Mouse (Mus musculus) liver, embryonic 11.5 days (tissue): ENCODE results near the gene Tmbim7. TPM values are rescaled to one million over a fixed set of nuclear protein-coding genes. Genes with fewer than 3 reads are reported as not detected.
"Not testable (repeated sequence)": the region's sequence is repeated elsewhere in the genome, so short reads cannot be mapped to it uniquely, and the experiment has no call there.

Experiments used
- ATAC-seq: fragments of 200-750 bp; cut with Nextera tagmentation; replicated peaks from 2 replicates; pipeline ENCODE4 v1.8.0; 2017; ENCODE audit warnings: moderate number of reproducible peaks, mild to moderate bottlenecking, moderate TSS enrichment, moderate library complexity; ENCODE audit not compliant: low FRiP score
- DNase-seq: peaks from one replicate; pipeline ENCODE4 v3.0.0-alpha.2; 2017; ENCODE audit warnings: low spot score
- H3K27ac ChIP-seq: fragments of 300-500 bp; sonication (generic); 2 replicates; pipeline ENCODE4 v1.5.1; 2014; ENCODE audit warnings: mild to moderate bottlenecking, low read depth, low read length, control low read depth
- H3K27me3 ChIP-seq: fragments of 300-500 bp; sonication (generic); replicated peaks from 2 replicates; pipeline ENCODE4 v1.6.1; 2014; ENCODE audit warnings: low read length, mixed read lengths; ENCODE audit not compliant: control insufficient read depth, insufficient read depth
- H3K36me3 ChIP-seq: fragments of 300-500 bp; sonication (generic); 2 replicates; pipeline ENCODE4 v1.6.1; 2014; ENCODE audit warnings: mild to moderate bottlenecking, low read length, moderate library complexity, mixed read lengths; ENCODE audit not compliant: control insufficient read depth, insufficient read depth
- H3K4me1 ChIP-seq: fragments of 300-500 bp; sonication (generic); replicated peaks from 2 replicates; pipeline ENCODE4 v1.6.1; 2014; ENCODE audit warnings: low read length, mixed read lengths; ENCODE audit not compliant: control insufficient read depth, insufficient read depth
- H3K4me2 ChIP-seq: fragments of 300-500 bp; sonication (generic); 2 replicates; pipeline ENCODE4 v1.6.1; 2014; ENCODE audit warnings: mild to moderate bottlenecking, control low read depth, moderate library complexity
- H3K4me3 ChIP-seq: fragments of 300-500 bp; sonication (generic); 2 replicates; pipeline ENCODE4 v1.5.1; 2014; ENCODE audit warnings: low read depth, low read length, control low read depth
- H3K9ac ChIP-seq: fragments of 300-500 bp; sonication (generic); 2 replicates; pipeline ENCODE4 v1.6.1; 2014; ENCODE audit warnings: low read depth, low read length, control low read depth
- H3K9me3 ChIP-seq: fragments of 300-500 bp; sonication (generic); 2 replicates; pipeline ENCODE4 v1.6.1; 2016; ENCODE audit warnings: low read length, inconsistent platforms, mixed read lengths; ENCODE audit not compliant: control insufficient read depth
- WGBS: fragments of 180-500 bp; shearing (Covaris S2); extraction: QIAGEN DNeasy Blood & Tissue Kit; methylation state at CpG from one replicate; pipeline ENCODE4 v1.1.7; 2014; 5-methylcytosine and 5-hydroxymethylcytosine counted together
- polyA plus RNA-seq: library from polyadenylated mRNA; unstranded; fragments of >200 nt; fragmentation: Nextera tagmentation; extraction: Ambion mirVana; gene quantifications from 2 replicates; pipeline ENCODE4 v1.2.1, GENCODE M21; 2014

Tmbim7 gene
- polyA plus RNA-seq, 1 experiment from 2014 or later, result not detected

DNA sequence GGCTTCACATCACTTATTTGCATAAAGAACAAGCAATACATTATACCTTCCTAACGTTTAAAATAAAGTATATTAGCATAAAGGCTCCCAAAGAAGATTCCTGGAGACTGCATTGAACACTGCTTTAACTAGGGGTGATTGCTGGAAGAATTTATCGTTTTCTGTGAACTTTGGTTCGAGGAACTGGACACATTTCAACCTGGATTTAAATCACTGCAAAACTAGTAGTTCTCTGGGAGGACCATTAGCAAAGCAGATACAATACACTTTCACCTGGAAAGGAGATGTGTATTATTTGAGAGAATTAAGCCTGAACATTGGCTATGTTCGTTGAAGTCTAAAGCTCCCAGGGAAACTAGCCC, 2.2 kb upstream of the Tmbim7 start:
- Histone ChIP-seq H3K4me1 (peaks cover 7% of the 10 kb centered on the region), H3K4me3 (no peak overlapping the region), H3K9me3 (no peaks in the 10 kb centered on the region), H3K36me3 (peaks cover 7% of the 10 kb centered on the region), H3K27ac (no peak overlapping the region), H3K4me2 (no peak overlapping the region), H3K27me3 (no peaks in the 10 kb centered on the region), H3K9ac (no peak overlapping the region)
- ATAC-seq (no peak), DNase-seq (no peak)
- WGBS, result 61% methylated on average over 4 of the region's 4 CpGs

DNA sequence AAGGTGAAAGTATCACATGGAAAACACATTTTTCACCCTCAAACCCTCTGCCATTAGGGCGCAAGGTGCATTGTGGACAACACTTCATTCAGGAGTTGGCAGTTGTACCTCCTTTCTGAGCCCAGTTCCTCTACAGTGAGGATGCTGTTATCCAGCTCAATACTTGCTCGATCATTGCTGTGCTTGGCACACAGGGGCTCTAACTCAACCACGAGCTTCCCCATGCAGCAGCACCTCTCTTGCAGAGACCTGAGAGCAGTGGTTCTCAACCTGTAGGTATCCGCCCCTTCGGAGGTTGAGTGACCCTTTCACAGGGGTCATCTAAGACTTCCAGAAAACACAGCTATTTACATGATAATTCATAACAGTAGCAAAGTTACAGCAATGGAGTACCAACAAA, 640 bp downstream of the Tmbim7 start:
- DNase-seq (no peak), ATAC-seq (no peak)
- no peak overlapping the region for H3K27ac ChIP-seq
- H3K4me1 ChIP-seq, result peaks cover 3% of the 10 kb centered on the region; the same call in 1 of the 2 replicates
- no peaks in the 10 kb centered on the region for H3K9me3 ChIP-seq
- no peak overlapping the region for H3K4me2 ChIP-seq
- WGBS, result 73% methylated on average over 5 of the region's 5 CpGs
- no peaks in the 10 kb centered on the region for H3K27me3 ChIP-seq
- H3K9ac ChIP-seq, result no peak overlapping the region
- no peaks in the 10 kb centered on the region for H3K36me3 ChIP-seq
- H3K4me3 ChIP-seq, result no peak overlapping the region

DNA sequence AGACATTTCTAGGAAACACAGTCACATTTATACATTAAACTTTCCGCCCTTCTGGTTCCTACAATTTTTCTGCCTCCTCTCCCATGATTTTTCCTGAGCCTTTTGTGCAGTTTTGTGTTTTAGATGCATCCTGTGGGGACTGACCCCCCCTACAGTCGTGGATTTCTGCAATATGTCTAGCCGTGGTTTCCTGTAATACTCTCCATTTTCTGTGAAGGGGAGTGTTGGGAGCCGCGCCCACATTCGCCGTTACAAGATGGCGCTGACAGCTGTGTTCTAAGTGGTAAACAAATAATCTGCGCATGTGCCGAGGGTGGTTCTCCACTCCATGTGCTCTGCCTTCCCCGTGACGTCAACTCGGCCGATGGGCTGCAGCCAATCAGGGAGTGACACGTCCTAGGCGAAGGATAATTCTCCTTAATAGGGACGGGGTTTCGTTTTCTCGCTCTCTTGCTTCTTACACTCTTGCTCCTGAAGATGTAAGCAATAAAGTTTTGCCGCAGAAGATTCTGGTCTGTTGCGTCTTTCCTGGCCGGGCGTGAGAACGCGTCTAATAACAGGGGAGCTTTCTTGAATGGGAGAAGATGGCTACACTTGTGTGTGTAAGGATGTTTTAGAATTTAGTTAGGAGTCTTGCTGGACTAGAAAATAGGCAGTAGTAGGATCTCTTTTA, 2.1 kb downstream of the Tmbim7 start:
- H3K27ac ChIP-seq, H3K9ac ChIP-seq, H3K4me2 ChIP-seq, H3K4me1 ChIP-seq, H3K27me3 ChIP-seq, H3K9me3 ChIP-seq, ATAC-seq, H3K4me3 ChIP-seq, H3K36me3 ChIP-seq: not testable (repeated sequence)
- 91% methylated on average over 14 of the region's 25 CpGs for WGBS
- DNase-seq, result peak; percentile 17

DNA sequence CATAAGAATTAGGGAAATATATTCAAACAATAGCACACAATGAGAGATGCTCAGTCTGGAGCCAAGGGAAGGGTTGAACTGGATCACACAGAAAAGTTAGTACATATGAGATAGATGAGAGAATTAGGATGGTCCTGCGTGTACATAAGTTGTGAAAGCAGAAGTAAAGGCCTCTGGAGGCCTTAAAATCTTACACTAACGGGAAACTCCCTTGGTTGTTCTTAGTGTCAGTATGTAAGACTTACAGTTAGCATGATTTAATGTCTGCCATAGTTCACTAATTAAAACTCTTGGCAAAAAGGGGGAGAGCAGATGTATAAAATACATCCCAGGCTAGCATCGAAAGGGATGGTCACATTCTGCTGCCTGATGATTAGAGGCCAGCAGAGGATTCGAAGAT, 2.8 kb downstream of the Tmbim7 start:
- ATAC-seq, result no peak
- 85% methylated on average over 4 of the region's 4 CpGs for WGBS

DNA sequence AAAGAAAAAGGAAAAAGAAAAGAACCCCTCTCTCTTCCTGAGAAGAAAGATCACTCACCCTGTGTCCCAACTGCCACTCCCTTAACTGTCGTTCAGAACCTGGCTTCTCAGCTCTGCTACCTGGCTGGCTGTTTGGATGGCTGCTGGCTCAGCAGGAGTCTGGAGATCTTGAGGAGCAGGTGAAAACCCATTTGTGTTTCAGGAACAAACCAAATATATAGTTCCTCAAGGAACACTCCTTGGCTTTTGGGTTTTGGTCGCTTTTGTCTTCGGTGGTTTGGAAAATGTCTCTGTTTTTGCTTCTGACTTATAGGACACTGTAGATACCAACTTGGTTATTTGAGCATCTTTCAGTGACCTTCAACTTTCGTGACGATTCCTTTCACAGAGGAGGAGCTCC, 6.1 kb downstream of the Tmbim7 start, which contains the start of gene Gatad1:
TSS of gene Gatad1 (minus strand) at position 101 of the 400 bp plus-strand sequence.
- DNase-seq (no peak), ATAC-seq (no peak)
- Histone ChIP-seq H3K4me3 (no peak within 1 kb of the TSS), H3K4me2 (no peak within 1 kb of the TSS), H3K9ac (no peak within 1 kb of the TSS), H3K9me3 (no peaks in the 10 kb centered on the region), H3K36me3 (no peaks in the 10 kb centered on the region), H3K27ac (no peak within 1 kb of the TSS), H3K27me3 (no peaks in the 10 kb centered on the region), H3K4me1 (no peaks in the 10 kb centered on the region)
- WGBS, result 77% methylated on average over 5 of the region's 5 CpGs

More for the DNA sequence above, 2.8 kb downstream of the Tmbim7 start:
- Histone ChIP-seq H3K36me3 (no peaks in the 10 kb centered on the region), H3K27ac (no peak overlapping the region), H3K9me3 (no peaks in the 10 kb centered on the region), H3K4me2 (no peak overlapping the region), H3K9ac (no peak overlapping the region), H3K4me3 (no peak overlapping the region), H3K4me1 (0 out of 2 replicates have a peak, but pooled peaks cover 3% of the 10 kb centered on the region), H3K27me3 (no peaks in the 10 kb centered on the region)
- DNase-seq, result no peak

DNA sequence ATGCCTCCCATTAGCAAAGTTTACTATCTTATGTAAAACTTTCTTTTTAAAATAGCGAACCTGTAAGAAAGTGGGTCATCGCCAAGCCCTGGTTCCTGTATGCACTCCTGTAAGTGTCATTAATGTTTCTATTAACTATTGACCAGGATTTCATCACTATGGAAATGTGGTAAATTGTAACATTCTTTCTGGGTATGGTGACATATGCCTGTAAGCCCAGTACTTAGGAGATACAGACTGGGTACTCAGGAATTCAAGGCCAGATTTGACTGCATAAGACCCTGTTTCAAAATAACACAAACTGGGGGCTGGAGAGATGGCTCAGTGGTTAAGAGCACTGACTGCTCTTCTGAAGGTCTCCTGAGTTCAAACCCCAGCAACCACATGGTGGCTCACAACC, 14.2 kb downstream of the Tmbim7 start:
- no peak overlapping the region for H3K4me3 ChIP-seq
- H3K27ac ChIP-seq, result no peak overlapping the region
- ATAC-seq (no peak), DNase-seq (no peak)
- 90% methylated on average over 2 of the region's 2 CpGs for WGBS
- H3K9me3 ChIP-seq, result no peaks in the 10 kb centered on the region
- H3K4me2 ChIP-seq, result no peak overlapping the region
- H3K36me3 ChIP-seq, result no peaks in the 10 kb centered on the region
- no peaks in the 10 kb centered on the region for H3K27me3 ChIP-seq
- H3K9ac ChIP-seq, result no peak overlapping the region
- H3K4me1 ChIP-seq, result peaks cover 6% of the 10 kb centered on the region; the same call in 1 of the 2 replicates

DNA sequence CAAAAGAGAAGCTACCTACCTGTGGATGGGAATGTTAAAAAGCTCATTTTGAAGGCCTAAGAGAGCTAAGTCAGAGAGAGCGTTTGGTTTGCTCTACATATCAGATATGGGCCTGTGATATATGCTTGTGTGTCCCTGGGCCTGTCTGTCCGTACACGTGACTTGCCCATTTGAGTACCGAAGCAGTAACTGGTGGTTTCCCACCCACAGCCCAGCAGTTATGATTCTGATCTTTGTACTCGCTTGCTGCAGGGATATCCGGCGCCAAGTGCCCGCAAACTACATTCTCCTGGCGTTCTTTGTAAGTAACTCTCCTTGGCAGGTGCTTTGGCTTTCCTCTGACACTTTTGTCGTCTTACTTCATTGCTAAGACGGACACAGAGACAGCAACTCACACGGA, 15.6 kb downstream of the Tmbim7 start:
- Histone ChIP-seq H3K36me3 (no peaks in the 10 kb centered on the region), H3K4me1 (peaks cover 6% of the 10 kb centered on the region; the same call in 1 of the 2 replicates), H3K9me3 (no peaks in the 10 kb centered on the region), H3K27ac (no peak overlapping the region), H3K9ac (no peak overlapping the region), H3K4me2 (no peak overlapping the region), H3K4me3 (no peak overlapping the region), H3K27me3 (no peaks in the 10 kb centered on the region)
- 79% methylated on average over 12 of the region's 12 CpGs for WGBS
- DNase-seq (no peak), ATAC-seq (no peak)

DNA sequence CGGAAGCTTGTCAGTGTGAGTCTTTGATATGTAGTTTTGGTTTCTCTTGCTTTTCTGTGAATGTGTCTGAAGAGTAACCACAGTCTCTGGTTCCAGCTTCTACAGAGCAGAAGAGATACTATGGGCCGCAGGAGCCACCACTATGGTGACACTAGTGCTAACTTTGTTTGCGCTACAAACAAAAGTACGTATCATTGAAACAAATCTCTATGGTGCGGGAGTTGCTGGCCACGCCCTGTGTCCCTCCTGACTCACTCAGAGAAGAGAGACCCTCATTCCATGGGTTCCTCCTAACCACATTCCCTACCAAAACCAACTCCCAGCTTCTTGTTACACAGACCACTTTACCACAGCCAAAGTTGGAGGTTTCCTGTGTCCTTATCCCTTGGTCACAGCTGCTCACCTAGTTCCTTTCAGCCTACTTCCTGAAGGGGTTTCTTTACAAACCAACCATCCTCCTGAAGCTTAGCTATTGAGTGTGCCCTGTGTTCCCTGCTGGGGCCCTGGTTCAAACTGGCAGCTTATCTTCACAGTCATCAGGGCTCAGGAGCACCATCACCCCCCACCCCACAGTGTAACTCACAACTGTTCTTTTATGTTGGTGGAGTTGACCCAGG, 19.1 kb downstream of the Tmbim7 start:
- no peak overlapping the region for H3K9ac ChIP-seq

DNA sequence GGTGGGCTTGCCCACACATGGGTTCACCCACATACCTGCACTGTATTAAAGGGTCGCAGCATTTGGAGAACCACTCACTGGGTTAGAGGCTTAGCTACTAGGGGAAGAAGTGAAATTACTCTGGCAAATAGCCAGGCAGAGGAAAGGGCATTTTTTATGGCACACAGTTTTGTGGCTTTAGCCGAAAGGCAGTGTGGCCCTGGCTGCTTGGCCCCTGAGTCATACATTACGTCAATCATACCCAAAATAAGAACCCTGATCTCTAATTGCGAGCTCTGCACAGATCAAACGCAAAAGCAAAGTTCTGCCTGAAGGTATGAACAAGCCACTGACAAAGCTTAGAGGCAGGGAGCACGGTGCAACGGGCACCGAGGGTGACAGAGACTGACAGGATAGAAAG, 37.3 kb downstream of the Tmbim7 start:
- no peaks in the 10 kb centered on the region for H3K27me3 ChIP-seq
- H3K36me3 ChIP-seq, result peaks cover 6% of the 10 kb centered on the region; the same call in 1 of the 2 replicates
- DNase-seq (no peak), ATAC-seq (no peak)
- no peak overlapping the region for H3K27ac ChIP-seq
- 91% methylated on average over 8 of the region's 8 CpGs for WGBS
- no peaks in the 10 kb centered on the region for H3K9me3 ChIP-seq
- H3K9ac ChIP-seq, result no peak overlapping the region
- H3K4me1 ChIP-seq, result no peaks in the 10 kb centered on the region
- H3K4me2 ChIP-seq, result no peak overlapping the region
- no peak overlapping the region for H3K4me3 ChIP-seq

More for the DNA sequence above, 19.1 kb downstream of the Tmbim7 start:
- H3K4me2 ChIP-seq, result peak overlapping the region; percentile 31
- H3K9me3 ChIP-seq, result no peaks in the 10 kb centered on the region
- H3K27ac ChIP-seq, result no peak overlapping the region
- 44% methylated on average over 6 of the region's 6 CpGs for WGBS
- no peaks in the 10 kb centered on the region for H3K36me3 ChIP-seq
- no peaks in the 10 kb centered on the region for H3K27me3 ChIP-seq
- ATAC-seq, result peak; percentile 69
- H3K4me3 ChIP-seq, result no peak overlapping the region
- no peak for DNase-seq
- peaks cover 6% of the 10 kb centered on the region; the same call in 1 of the 2 replicates for H3K4me1 ChIP-seq
